Comparison of ENCODE assay signal across 8 mouse cellular contexts in genomic region chr3:135307411-135308259, GRCm38 (mm10). TPM values are rescaled to one million over a fixed set of nuclear protein-coding genes. Genes with fewer than 3 reads are reported as not detected.
DNase-seq lines count a peak whose midpoint lies in the region; ATAC-seq and TF ChIP-seq lines count a peak whose summit lies in the region.

Slc9b2 (plus strand) TSS chr3:135307700.

- H3K36me3 ChIP-seq in CH12.LX (replicated peaks in 1 of 2; ENCODE audit: control insufficient read depth in 1 of 2, insufficient read depth in 1 of 2, low read length in 1 of 2), result no peaks in the 10 kb centered on the region
- H3K36me3 ChIP-seq in embryonic facial prominence, embryonic 10.5 days (replicated peaks), result no peaks in the 10 kb centered on the region
- no peaks in the 10 kb centered on the region for H3K36me3 ChIP-seq in hindbrain, embryonic 15.5 days
- no peaks in the 10 kb centered on the region for H3K36me3 ChIP-seq in liver, embryonic 14.5 days (replicated peaks; ENCODE audit: control insufficient read depth, insufficient read depth, low read depth)

- WGBS in embryonic facial prominence, embryonic 10.5 days, result 9% methylated on average over 28 of the region's 28 CpGs
- WGBS in hindbrain, embryonic 15.5 days, result 13% methylated on average over 28 of the region's 28 CpGs
- 7% methylated on average over 28 of the region's 28 CpGs for WGBS in liver, embryonic 14.5 days (ENCODE audit: insufficient replicate concordance)

- DNase-seq in frontal cortex, postnatal 10 days (ENCODE audit: low spot score in 2 of 2), result no peak
- DNase-seq in CH12.LX (ENCODE audit: extremely low read depth), result peak; percentile 87
- DNase-seq in embryonic facial prominence, embryonic 10.5 days (ENCODE audit: low spot score), result peak; percentile 74
- DNase-seq in liver, embryonic 14.5 days (ENCODE audit: low read depth in 3 of 3, low spot score in 3 of 3), result peak in 1 of 3 experiments; percentile 4
- peak; percentile 70 for DNase-seq in naive thymus-derived CD4-positive, alpha-beta T cell, adult 2 months (ENCODE audit: low read depth)
- peak; percentile 45 to 67 for DNase-seq in thymus, postnatal 36 days

- TF ChIP-seq CTCF in CH12.LX (conservative IDR thresholded peaks at IDR 0.05 in 1 of 2, IDR thresholded peaks at IDR 0.05 in 1 of 2; ENCODE audit: low read depth in 2 of 2, low read length in 2 of 2), result no peak
- TF ChIP-seq CTCF in liver, embryonic 14.5 days (IDR thresholded peaks at IDR 0.05; ENCODE audit: low read depth), result no peak

- ATAC-seq in frontal cortex, adult (ENCODE audit: low TSS enrichment), result peak; percentile 92
- ATAC-seq in hindbrain, embryonic 15.5 days (ENCODE audit: low FRiP score, low read depth), result peak; percentile 87
- ATAC-seq in liver, embryonic 14.5 days (ENCODE audit: insufficient read depth), result peak; percentile 79

- peak within 1 kb of the TSS; percentile 26 for H3K9ac ChIP-seq in CH12.LX (ENCODE audit: insufficient read depth, low read depth)
- H3K9ac ChIP-seq in hindbrain, embryonic 15.5 days, result peak within 1 kb of the TSS; percentile 37; the same call in 1 of the 2 replicates
- no peak within 1 kb of the TSS for H3K9ac ChIP-seq in liver, embryonic 14.5 days (replicated peaks)

- no peak for TF ChIP-seq RAD21 in CH12.LX (IDR thresholded peaks at IDR 0.05; ENCODE audit: low read depth, low read length)

- peak within 1 kb of the TSS; percentile 93 for H3K4me2 ChIP-seq in CH12.LX (ENCODE audit: insufficient read depth, low read depth, poor library complexity, severe bottlenecking)
- H3K4me2 ChIP-seq in hindbrain, embryonic 15.5 days, result peak within 1 kb of the TSS; percentile 70
- H3K4me2 ChIP-seq in liver, embryonic 14.5 days (ENCODE audit: low read depth), result peak within 1 kb of the TSS; percentile 43

- peaks cover 2% of the 10 kb centered on the region for H3K27me3 ChIP-seq in CH12.LX (replicated peaks)
- peaks cover 20% of the 10 kb centered on the region for H3K27me3 ChIP-seq in embryonic facial prominence, embryonic 10.5 days (replicated peaks; ENCODE audit: low read depth, poor library complexity, severe bottlenecking)
- 0 out of 2 replicates have a peak, but pooled peaks cover 5% of the 10 kb centered on the region for H3K27me3 ChIP-seq in hindbrain, embryonic 15.5 days
- H3K27me3 ChIP-seq in liver, embryonic 14.5 days (ENCODE audit: control insufficient read depth, insufficient read depth, low read length), result no peaks in the 10 kb centered on the region

- TF ChIP-seq EP300 in CH12.LX (IDR thresholded peaks at IDR 0.05; ENCODE audit: low read length), result peak; percentile 48; the same call in 1 of the 2 replicates
- TF ChIP-seq EP300 in liver, embryonic 14.5 days (IDR thresholded peaks at IDR 0.05; ENCODE audit: low read depth), result no peak

- TF ChIP-seq POLR2A in CH12.LX (IDR thresholded peaks at IDR 0.05; ENCODE audit: low read depth, low read length), result peak; percentile 70

- H3K79me2 ChIP-seq in CH12.LX (replicated peaks; ENCODE audit: control insufficient read depth, extremely low read depth, insufficient read depth, poor library complexity, severe bottlenecking), result no peaks in the 10 kb centered on the region

- peaks cover 5 to 15% of the 10 kb centered on the region in 2 experiments for H3K4me1 ChIP-seq in CH12.LX (ENCODE audit: control insufficient read depth in 1 of 2, insufficient read depth in 2 of 2)
- H3K4me1 ChIP-seq in embryonic facial prominence, embryonic 10.5 days, result peaks cover 35% of the 10 kb centered on the region
- peaks cover 3% of the 10 kb centered on the region; the same call in 1 of the 2 replicates for H3K4me1 ChIP-seq in hindbrain, embryonic 15.5 days (replicated peaks)
- H3K4me1 ChIP-seq in liver, embryonic 14.5 days (replicated peaks; ENCODE audit: control insufficient read depth in 2 of 2, insufficient read depth in 2 of 2, low read length in 1 of 2), result peaks cover 0 to 3% of the 10 kb centered on the region in 2 experiments; a peak in 1 of 4 replicates

- in situ Hi-C loops in CH12.LX (cut with MboI; ENCODE audit: low pct_ligation_motif_present, low pct_unique_long_range_greater_than_20kb, low sequenced_read_pairs), result no loop called here

- H3K4me3 ChIP-seq in CH12.LX (replicated peaks in 1 of 3; ENCODE audit: low read depth in 2 of 3, low read length in 2 of 3, poor library complexity in 1 of 3), result peak within 1 kb of the TSS; percentile 27 to 54 (median 31)
- peak within 1 kb of the TSS; percentile 53 for H3K4me3 ChIP-seq in embryonic facial prominence, embryonic 10.5 days
- peak within 1 kb of the TSS; percentile 33 for H3K4me3 ChIP-seq in hindbrain, embryonic 15.5 days
- peak within 1 kb of the TSS in 1 of 2 experiments; percentile 20; a peak in 2 of 4 replicates for H3K4me3 ChIP-seq in liver, embryonic 14.5 days (ENCODE audit: insufficient read depth in 1 of 2, low read depth in 2 of 2, low read length in 2 of 2)

- dilution Hi-C loops in CH12.LX (cut with MboI; ENCODE audit: extremely low pct_ligation_motif_present, extremely low pct_unique_long_range_greater_than_20kb, low sequenced_read_pairs), result no loop called here

- no peak within 1 kb of the TSS for H3K27ac ChIP-seq in CH12.LX (ENCODE audit: insufficient read depth, low read depth)
- peak within 1 kb of the TSS; percentile 19 for H3K27ac ChIP-seq in embryonic facial prominence, embryonic 10.5 days (replicated peaks)
- no peak within 1 kb of the TSS for H3K27ac ChIP-seq in hindbrain, embryonic 15.5 days (replicated peaks)
- H3K27ac ChIP-seq in liver, embryonic 14.5 days, result no peak within 1 kb of the TSS

- H3K9me3 ChIP-seq in CH12.LX (replicated peaks; ENCODE audit: low read length), result no peaks in the 10 kb centered on the region
- H3K9me3 ChIP-seq in embryonic facial prominence, embryonic 10.5 days, result no peaks in the 10 kb centered on the region
- no peaks in the 10 kb centered on the region for H3K9me3 ChIP-seq in hindbrain, embryonic 15.5 days
- no peaks in the 10 kb centered on the region for H3K9me3 ChIP-seq in liver, embryonic 14.5 days (ENCODE audit: control insufficient read depth, low read length)

TF ChIP-seq in CH12.LX, 34 proteins besides CTCF, POLR2A, EP300 and RAD21 (continues in another document):
- TF ChIP-seq MEF2A (IDR thresholded peaks at IDR 0.05; ENCODE audit: borderline replicate concordance, low read depth, low read length) (peak; percentile 75), MAX (IDR thresholded peaks at IDR 0.05; ENCODE audit: low read length) (peak; percentile 82), SIN3A (IDR thresholded peaks at IDR 0.05; ENCODE audit: low read length) (peak; percentile 77), ZKSCAN1 (IDR thresholded peaks at IDR 0.05; ENCODE audit: borderline replicate concordance, low read depth, low read length) (no peak), ZNF384 (IDR thresholded peaks at IDR 0.05; ENCODE audit: low read depth, low read length) (no peak), TCF12 (IDR thresholded peaks at IDR 0.05; ENCODE audit: low read depth, low read length) (peak; percentile 72), MYC (IDR thresholded peaks at IDR 0.05; ENCODE audit: low read depth, low read length) (peak; percentile 69; the same call in 1 of the 2 replicates), USF1 (IDR thresholded peaks at IDR 0.05; ENCODE audit: low read depth, low read length) (no peak), ELF1 (IDR thresholded peaks at IDR 0.05; ENCODE audit: low read depth, low read length) (peak; percentile 59; the same call in 1 of the 2 replicates), IRF4 (IDR thresholded peaks at IDR 0.05; ENCODE audit: low read depth, low read length) (peak; percentile 58; the same call in 1 of the 2 replicates), TBP (conservative IDR thresholded peaks at IDR 0.05; ENCODE audit: low read depth, low read length) (peak; percentile 77), NELFE (IDR thresholded peaks at IDR 0.05; ENCODE audit: low read depth, low read length) (peak; percentile 73), JUN (IDR thresholded peaks at IDR 0.05; ENCODE audit: insufficient read depth, low read depth, low read length) (no peak), KAT2A (IDR thresholded peaks at IDR 0.05; ENCODE audit: insufficient replicate concordance, low read length) (no peak), MXI1 (IDR thresholded peaks at IDR 0.05; ENCODE audit: low read depth, low read length) (peak; percentile 80), ZC3H11A (IDR thresholded peaks at IDR 0.05; ENCODE audit: low read depth, low read length) (no peak), POLR2AphosphoS2 (IDR thresholded peaks at IDR 0.05; ENCODE audit: low read depth, low read length) (no peak), CHD2 (IDR thresholded peaks at IDR 0.05; ENCODE audit: low read length) (peak; percentile 47; the same call in 1 of the 2 replicates), MAZ (IDR thresholded peaks at IDR 0.05; ENCODE audit: low read depth, low read length) (peak; percentile 96), BHLHE40 (IDR thresholded peaks at IDR 0.05; ENCODE audit: low read depth, low read length) (peak; percentile 80), HCFC1 (IDR thresholded peaks at IDR 0.05; ENCODE audit: low read depth, low read length) (peak; percentile 47; the same call in 1 of the 2 replicates), UBTF (IDR thresholded peaks at IDR 0.05; ENCODE audit: low read depth, low read length) (peak; percentile 89), ZMIZ1 (IDR thresholded peaks at IDR 0.05; ENCODE audit: low read depth, low read length) (peak; percentile 56; the same call in 1 of the 2 replicates), RCOR1 (conservative IDR thresholded peaks at IDR 0.05; ENCODE audit: low read depth, low read length) (0 out of 2 replicates have a peak, but pooled peaks have one; percentile 35), ETS1 (conservative IDR thresholded peaks at IDR 0.05; ENCODE audit: low read depth, low read length) (peak; percentile 31), MAFK (IDR thresholded peaks at IDR 0.05; ENCODE audit: insufficient replicate concordance, low read length) (no peak; the same call in 1 of the 2 replicates), PAX5 (IDR thresholded peaks at IDR 0.05; ENCODE audit: low read length) (no peak), CHD1 (IDR thresholded peaks at IDR 0.05; ENCODE audit: low read depth, low read length) (peak; percentile 90), USF2 (conservative IDR thresholded peaks at IDR 0.05; ENCODE audit: low read depth, low read length) (no peak; the same call in 1 of the 2 replicates), NRF1 (IDR thresholded peaks at IDR 0.05; ENCODE audit: low read depth, low read length) (peak; percentile 78)

RNA-seq across cellular contexts. Expression of gene Slc9b2, which starts in this region (rescaled TPM):
- 1.4 and 1.5 TPM in 2 replicates for total RNA-seq in CH12.LX (2012; rRNA removed)
- 2.8 and 3.2 TPM in 2 replicates for total RNA-seq in CH12.LX (2014; rRNA removed)
- 3.9 and 4.2 TPM in 2 replicates for polyA plus RNA-seq in CH12.LX (2012; ENCODE audit: insufficient read length, low read depth)
- 3.0 and 3.8 TPM in 2 replicates for polyA plus RNA-seq in embryonic facial prominence, embryonic 10.5 days (2016; fragmentation: Nextera tagmentation; extraction: Ambion mirVana)
- 1.9 and 2.0 TPM in 2 replicates for polyA plus RNA-seq in hindbrain, embryonic 15.5 days (2015; fragmentation: Nextera tagmentation; extraction: Ambion mirVana)
- 0.02 and 0.04 TPM in 2 replicates for polyA plus RNA-seq in liver, embryonic 14.5 days (2012; rRNA removed)
- polyA plus RNA-seq in liver, embryonic 14.5 days (2014; fragmentation: Nextera tagmentation; extraction: Ambion mirVana), result 0.22 and 0.40 TPM in 2 replicates

Comparison
In these comparisons a context has a peak if more than half of its experiments do, and no peak if none do; other contexts are left out.
1. Peak in ATAC-seq and H3K4me2 ChIP-seq in liver, embryonic 14.5 days; RNA of the gene not detected or under 1 TPM.
2. DNase-seq: peak in CH12.LX (single experiment), embryonic facial prominence, embryonic 10.5 days (single experiment), naive thymus-derived CD4-positive, alpha-beta T cell, adult 2 months (single experiment) and thymus, postnatal 36 days (2 of 2); none in frontal cortex, postnatal 10 days (0 of 2).
3. H3K4me2 ChIP-seq: peak in every context shown above with its lines; median percentile 93 in CH12.LX; 70 in hindbrain, embryonic 15.5 days; 43 in liver, embryonic 14.5 days.
4. Peak in every context shown above with its lines, with median percentiles within 50 percentile points of each other: ATAC-seq.